Mouse (Mus musculus) cortical plate, adult 2 months (tissue): ENCODE results near the gene Fgfr2.
"Not testable (repeated sequence)": the region's sequence is repeated elsewhere in the genome, so short reads cannot be mapped to it uniquely, and the experiment has no call there.

Source experiments
- CTCF ChIP-seq: fragments of 200-500 bp; IDR thresholded peaks from 2 replicates; pipeline ENCODE4 v1.5.1; 2011; ENCODE audit warnings: mild to moderate bottlenecking, control low read depth, low read length; ENCODE audit not compliant: insufficient read depth; ENCODE audit errors: extremely low read depth
- POLR2A ChIP-seq: fragments of 200-500 bp; IDR thresholded peaks from 2 replicates; pipeline ENCODE4 v1.6.1; 2011; ENCODE audit warnings: mild to moderate bottlenecking, low read length, control low read depth; ENCODE audit not compliant: insufficient read depth; ENCODE audit errors: extremely low read depth

DNA sequence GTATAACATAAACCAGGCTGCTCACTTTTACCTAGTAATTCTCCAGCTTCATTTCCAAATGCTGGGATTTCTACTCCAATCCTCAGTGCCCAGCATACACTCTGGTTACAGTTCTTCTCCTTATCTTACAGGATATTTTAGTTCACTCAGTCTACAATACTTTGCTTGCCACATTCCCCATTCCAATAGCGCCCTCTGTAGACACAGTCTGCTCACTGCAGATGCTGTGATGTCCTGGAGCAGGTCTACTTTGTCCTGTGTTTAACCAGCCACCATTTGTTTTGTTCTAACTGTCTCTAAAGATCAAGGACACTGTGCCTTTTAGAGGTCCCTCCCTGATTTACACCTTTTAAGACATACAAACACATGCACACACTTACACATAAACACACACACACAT lies 2055.0 kb downstream of the Fgfr2 start:
- TF ChIP-seq CTCF = peak; percentile 35; the same call in 1 of the 2 replicates
- not testable (repeated sequence) for TF ChIP-seq POLR2A
